Comparison of ENCODE assay signal across 15 mouse cellular contexts in genomic region chr8:117742431-117743012, GRCm38 (mm10). TPM values are rescaled to one million over a fixed set of nuclear protein-coding genes. Genes with fewer than 3 reads are reported as not detected.
DNase-seq lines count a peak whose midpoint lies in the region; ATAC-seq lines count a peak whose summit lies in the region.
"Had no signal": no experiment of that assay in that cellular context is flagged by ENCODE, and none has a peak within 500 bp of the region (broad histone marks: within the 10 kb centered on the region; RNA-seq: fewer than 3 reads in every experiment).

No protein-coding gene starts in this region.

- no peaks in the 10 kb centered on the region for H3K4me1 ChIP-seq in midbrain, embryonic 11.5 days (ENCODE audit: control insufficient read depth, insufficient read depth, low read length)
- H3K4me1 ChIP-seq in midbrain, embryonic 16.5 days (ENCODE audit: control insufficient read depth, insufficient read depth, low read length), result no peaks in the 10 kb centered on the region
- H3K4me1 ChIP-seq: megakaryocyte, embryonic 14.5 days had no signal

- peak; percentile 5 to 17 for DNase-seq in cerebellum, postnatal 14 days
- no peak for DNase-seq in cerebellum, postnatal 36 days
- peak; percentile 60 for DNase-seq in midbrain, embryonic 11.5 days (ENCODE audit: low spot score, missing footprints)
- peak; percentile 82 for DNase-seq in kidney, adult 8-10 months
- peak; percentile 17 for DNase-seq in retina, postnatal 7 days (ENCODE audit: low read depth, low spot score)
- DNase-seq in thymus, adult 18-20 months, result no peak
- DNase-seq in adipocyte (ENCODE audit: low spot score), result no peak
- DNase-seq: cerebellum, adult 9-11 months; forebrain, postnatal 0 days; heart, adult 18-20 months; heart, postnatal 14 days; right cerebral cortex, postnatal 14 days had no signal

- no peaks in the 10 kb centered on the region for H3K27me3 ChIP-seq in midbrain, embryonic 11.5 days (ENCODE audit: control insufficient read depth, insufficient read depth, low read length)
- H3K27me3 ChIP-seq in midbrain, embryonic 16.5 days (ENCODE audit: control insufficient read depth, insufficient read depth, low read depth, low read length), result no peaks in the 10 kb centered on the region
- H3K27me3 ChIP-seq: liver, embryonic 15.5 days; megakaryocyte, embryonic 14.5 days had no signal

- ATAC-seq in midbrain, embryonic 11.5 days (ENCODE audit: low FRiP score), result no peak
- no peak for ATAC-seq in midbrain, embryonic 16.5 days
- ATAC-seq: forebrain, postnatal 0 days had no signal

- H3K9me3 ChIP-seq in midbrain, embryonic 11.5 days (ENCODE audit: control insufficient read depth, low read length), result no peaks in the 10 kb centered on the region
- H3K9me3 ChIP-seq in midbrain, embryonic 16.5 days (replicated peaks; ENCODE audit: control insufficient read depth, low read length, poor library complexity, severe bottlenecking), result no peaks in the 10 kb centered on the region
- H3K9me3 ChIP-seq: liver, embryonic 15.5 days; megakaryocyte, embryonic 14.5 days had no signal

- H3K36me3 ChIP-seq in midbrain, embryonic 11.5 days (ENCODE audit: control insufficient read depth, insufficient read depth, low read length), result no peaks in the 10 kb centered on the region
- H3K36me3 ChIP-seq in midbrain, embryonic 16.5 days (ENCODE audit: control insufficient read depth, insufficient read depth, low read length), result no peaks in the 10 kb centered on the region
- H3K36me3 ChIP-seq: liver, embryonic 15.5 days had no signal

- H3K27ac ChIP-seq in midbrain, embryonic 11.5 days (ENCODE audit: low read depth, low read length), result no peak overlapping the region
- no peak overlapping the region for H3K27ac ChIP-seq in midbrain, embryonic 16.5 days (ENCODE audit: low read length)
- H3K27ac ChIP-seq: liver, embryonic 15.5 days had no signal

- no peak overlapping the region for H3K9ac ChIP-seq in midbrain, embryonic 11.5 days (ENCODE audit: low read length)
- H3K9ac ChIP-seq in midbrain, embryonic 16.5 days (ENCODE audit: low read depth, low read length), result no peak overlapping the region
- H3K9ac ChIP-seq: forebrain, postnatal 0 days; liver, embryonic 15.5 days had no signal

- WGBS in midbrain, embryonic 11.5 days, result 84% methylated on average over 15 of the region's 15 CpGs
- 76% methylated on average over 15 of the region's 15 CpGs for WGBS in midbrain, embryonic 16.5 days

- no peak overlapping the region for H3K4me2 ChIP-seq in midbrain, embryonic 11.5 days
- no peak overlapping the region for H3K4me2 ChIP-seq in midbrain, embryonic 16.5 days (ENCODE audit: low read length)
- H3K4me2 ChIP-seq: liver, embryonic 15.5 days had no signal

- H3K4me3 ChIP-seq in midbrain, embryonic 11.5 days (ENCODE audit: low read depth, low read length), result no peak overlapping the region
- no peak overlapping the region for H3K4me3 ChIP-seq in midbrain, embryonic 16.5 days (ENCODE audit: low read depth, low read length)
- H3K4me3 ChIP-seq: liver, embryonic 15.5 days; megakaryocyte, embryonic 14.5 days had no signal

RNA-seq across cellular contexts. Expression of gene Hsd17b2, which starts 40.8 kb away (rescaled TPM):
- not detected in 2 replicates for polyA plus RNA-seq in midbrain, embryonic 11.5 days (2014; fragmentation: Nextera tagmentation; extraction: Ambion mirVana)
- polyA plus RNA-seq in midbrain, embryonic 16.5 days (2015; fragmentation: Nextera tagmentation; extraction: Ambion mirVana), result 0.21 and 0.29 TPM in 2 replicates
- polyA plus RNA-seq: forebrain, postnatal 0 days had no signal

RNA-seq across cellular contexts. Expression of gene Mphosph6, which starts 59.2 kb away (rescaled TPM):
- polyA plus RNA-seq in midbrain, embryonic 11.5 days (2014; fragmentation: Nextera tagmentation; extraction: Ambion mirVana), result 59.0 and 61.4 TPM in 2 replicates
- 31.6 and 33.1 TPM in 2 replicates for polyA plus RNA-seq in midbrain, embryonic 16.5 days (2015; fragmentation: Nextera tagmentation; extraction: Ambion mirVana)

Comparison
In these comparisons a context has a peak if more than half of its experiments do, and no peak if none do; other contexts are left out.
1. DNase-seq: peak in cerebellum, postnatal 14 days (2 of 2), midbrain, embryonic 11.5 days (single experiment), kidney, adult 8-10 months (2 of 2) and retina, postnatal 7 days (single experiment); none in cerebellum, postnatal 36 days (0 of 2), thymus, adult 18-20 months (0 of 2) and adipocyte (single experiment).